ENCODE assay signal across 25 mouse cellular contexts in genomic region chr2:54915088-54915670, GRCm38 (mm10).
"Had no signal": no experiment of that assay in that cellular context is flagged by ENCODE, and none has a peak within 500 bp of the region (broad histone marks: within the 10 kb centered on the region; RNA-seq: fewer than 3 reads in every experiment).

No protein-coding gene starts in this region.

- H3K4me1 ChIP-seq: heart, embryonic 10.5 days; heart, embryonic 12.5 days; intestine, embryonic 15.5 days; kidney, embryonic 15.5 days; limb, embryonic 13.5 days; limb, embryonic 15.5 days; liver, embryonic 12.5 days had no signal

- H3K27me3 ChIP-seq: heart, embryonic 12.5 days; intestine, embryonic 15.5 days; kidney, embryonic 15.5 days; limb, embryonic 13.5 days; limb, embryonic 15.5 days; liver, embryonic 12.5 days had no signal

- H3K9ac ChIP-seq: heart, embryonic 12.5 days; hindbrain, embryonic 14.5 days; intestine, embryonic 15.5 days; kidney, embryonic 15.5 days; limb, embryonic 13.5 days; limb, embryonic 15.5 days; liver, embryonic 12.5 days had no signal

- DNase-seq: gastrocnemius, adult 2 months; gastrocnemius, postnatal 10 days; gastrocnemius, postnatal 25 days; heart, adult 18-20 months; heart, postnatal 10 days; heart, postnatal 4 days; kidney, adult 2 months; kidney, adult 9 months; kidney, postnatal 14 days; kidney, postnatal 36 days; layer of hippocampus, adult 9-11 months; layer of hippocampus, postnatal 36 days; left cerebral cortex, postnatal 4 days had no signal

- H3K27ac ChIP-seq: gastrocnemius, adult 2 months; heart, embryonic 10.5 days; hindbrain, embryonic 14.5 days; intestine, embryonic 15.5 days; kidney, embryonic 15.5 days; kidney, postnatal 0 days; limb, embryonic 13.5 days; limb, embryonic 15.5 days; liver, embryonic 12.5 days had no signal

- H3K36me3 ChIP-seq: heart, embryonic 10.5 days; heart, embryonic 12.5 days; intestine, embryonic 15.5 days; kidney, embryonic 15.5 days; limb, embryonic 13.5 days; limb, embryonic 15.5 days; liver, embryonic 12.5 days had no signal

- ATAC-seq: hindbrain, embryonic 16.5 days; inflammation-experienced regulatory T-cells, adult 6 months; intestine, embryonic 15.5 days; intestine, postnatal 0 days; liver, embryonic 12.5 days had no signal

- H3K4me2 ChIP-seq: heart, embryonic 12.5 days; hindbrain, embryonic 14.5 days; intestine, embryonic 15.5 days; kidney, embryonic 15.5 days; limb, embryonic 13.5 days; limb, embryonic 15.5 days; liver, embryonic 12.5 days had no signal

- H3K9me3 ChIP-seq: heart, embryonic 10.5 days; heart, embryonic 12.5 days; intestine, embryonic 15.5 days; kidney, embryonic 15.5 days; limb, embryonic 13.5 days; limb, embryonic 15.5 days; liver, embryonic 12.5 days had no signal

- H3K4me3 ChIP-seq: gastrocnemius, adult 2 months; heart, embryonic 10.5 days; heart, embryonic 12.5 days; intestine, embryonic 15.5 days; kidney, embryonic 15.5 days; limb, embryonic 13.5 days; limb, embryonic 15.5 days; liver, embryonic 12.5 days had no signal
